Mouse (Mus musculus) heart, embryonic 14.5 days (tissue): ENCODE measurements around the gene Txn1. TPM values are rescaled to one million over a fixed set of nuclear protein-coding genes. Genes with fewer than 3 reads are reported as not detected.

Experiments used
- ATAC-seq: fragments of 200-750 bp; cut with Nextera tagmentation; 2 replicates; pipeline ENCODE4 v1.8.0; 2017; ENCODE audit warnings: low read depth, moderate TSS enrichment; ENCODE audit not compliant: insufficient number of reproducible peaks, insufficient read depth, low FRiP score
- H3K27ac ChIP-seq, 2 experiments: fragments of 200-500 bp in 1 of 2; fragments of 300-500 bp in 1 of 2; sonication (generic) in 1 of 2; replicated peaks in 1 of 2; 2 replicates each; pipeline ENCODE4 v1.5.1; 2012 to 2014; ENCODE audit warnings: low read depth in 2 of 2, low read length in 2 of 2, control low read depth in 1 of 2, mild to moderate bottlenecking in 1 of 2, mixed read lengths in 1 of 2; ENCODE audit not compliant: control insufficient read depth in 1 of 2, insufficient read depth in 1 of 2
- H3K27me3 ChIP-seq: fragments of 300-500 bp; sonication (generic); 2 replicates; pipeline ENCODE4 v1.6.1; 2014; ENCODE audit warnings: mild to moderate bottlenecking, low read length, control low read depth; ENCODE audit not compliant: control insufficient read depth, insufficient read depth
- H3K36me3 ChIP-seq: fragments of 300-500 bp; sonication (generic); 2 replicates; pipeline ENCODE4 v1.6.1; 2014; ENCODE audit warnings: mild to moderate bottlenecking, control low read depth, low read length, mixed read lengths; ENCODE audit not compliant: control insufficient read depth, insufficient read depth
- H3K4me1 ChIP-seq, 2 experiments: fragments of 200-500 bp in 1 of 2; fragments of 300-500 bp in 1 of 2; sonication (generic) in 1 of 2; 2 replicates each; pipeline ENCODE4 v1.6.1; 2012 to 2014; ENCODE audit warnings: low read length in 2 of 2, control low read depth in 1 of 2, mixed read lengths in 1 of 2; ENCODE audit not compliant: control insufficient read depth in 2 of 2, insufficient read depth in 2 of 2
- H3K4me2 ChIP-seq: fragments of 300-500 bp; sonication (generic); 2 replicates; pipeline ENCODE4 v1.6.1; 2014; ENCODE audit warnings: mild to moderate bottlenecking, low read length
- H3K4me3 ChIP-seq, 2 experiments: fragments of 200-500 bp in 1 of 2; fragments of 300-500 bp in 1 of 2; sonication (generic) in 1 of 2; 2 replicates each; pipeline ENCODE4 v1.5.1; 2012 to 2014; ENCODE audit warnings: low read length in 2 of 2, mild to moderate bottlenecking in 2 of 2, control low read depth in 1 of 2, low read depth in 1 of 2, moderate library complexity in 1 of 2; ENCODE audit not compliant: control insufficient read depth in 1 of 2, insufficient read depth in 1 of 2
- H3K9ac ChIP-seq: fragments of 300-500 bp; sonication (generic); 2 replicates; pipeline ENCODE4 v1.6.1; 2014; ENCODE audit warnings: mild to moderate bottlenecking, low read length
- H3K9me3 ChIP-seq: fragments of 300-500 bp; sonication (generic); 2 replicates; pipeline ENCODE4 v1.6.1; 2016; ENCODE audit warnings: low read length, control low read depth; ENCODE audit not compliant: control insufficient read depth
- WGBS: fragments of 180-500 bp; shearing (Covaris S2); extraction: QIAGEN DNeasy Blood & Tissue Kit; methylation state at CpG from one replicate; pipeline ENCODE4 v1.1.7; 2014; 5-methylcytosine and 5-hydroxymethylcytosine counted together
- polyA plus RNA-seq: library from polyadenylated mRNA; unstranded; fragments of >200 nt; fragmentation: Nextera tagmentation; extraction: Ambion mirVana; gene quantifications from 2 replicates; pipeline ENCODE4 v1.2.1, GENCODE M21; 2014

Gene Txn1
- polyA plus RNA-seq, 1 experiment from 2014 or later: 325 TPM

GRCm38 (mm10) chr4:57954580-57954979, 1.6 kb downstream of the Txn1 start:
- Histone ChIP-seq H3K27me3 (no peaks in the 10 kb centered on the region), H3K9me3 (0 out of 2 replicates have a peak, but pooled peaks cover 4% of the 10 kb centered on the region), H3K27ac (no peak overlapping the region), H3K4me3 (peak overlapping the region in 1 of 2 experiments; percentile 87; a peak in 1 of 4 replicates), H3K4me1 (peaks cover 13 to 15% of the 10 kb centered on the region in 2 experiments), H3K9ac (no peak overlapping the region), H3K36me3 (peaks cover 24% of the 10 kb centered on the region), H3K4me2 (peak overlapping the region; percentile 80)
- 78% methylated on average over 6 of the region's 6 CpGs for WGBS
- ATAC-seq: no peak

- Histone ChIP-seq H3K4me1 (peaks cover 13 to 15% of the 10 kb centered on the region in 2 experiments), H3K4me3 (no peak overlapping the region), H3K9ac (no peak overlapping the region), H3K9me3 (0 out of 2 replicates have a peak, but pooled peaks cover 4% of the 10 kb centered on the region), H3K4me2 (no peak overlapping the region), H3K36me3 (peaks cover 31% of the 10 kb centered on the region), H3K27me3 (no peaks in the 10 kb centered on the region), H3K27ac (no peak overlapping the region)
- no peak for ATAC-seq
- 96% methylated on average over 7 of the region's 7 CpGs for WGBS
Observed at GRCm38 (mm10) chr4:57953796-57954195, 2.4 kb downstream of the Txn1 start.

- ATAC-seq: no peak
- 85% methylated on average over 1 of the region's 1 CpGs for WGBS
- Histone ChIP-seq H3K27ac (no peak overlapping the region), H3K4me1 (peaks cover 13 to 15% of the 10 kb centered on the region in 2 experiments), H3K4me3 (no peak overlapping the region), H3K9me3 (0 out of 2 replicates have a peak, but pooled peaks cover 4% of the 10 kb centered on the region), H3K27me3 (no peaks in the 10 kb centered on the region), H3K36me3 (peaks cover 40% of the 10 kb centered on the region), H3K4me2 (no peak overlapping the region), H3K9ac (no peak overlapping the region)
Observed at GRCm38 (mm10) chr4:57952891-57953290, 3.3 kb downstream of the Txn1 start.

GRCm38 (mm10) chr4:57952416-57952815, 3.8 kb downstream of the Txn1 start:
- ATAC-seq: no peak
- WGBS: 98% methylated on average over 3 of the region's 3 CpGs

GRCm38 (mm10) chr4:57949866-57950265, 6.3 kb downstream of the Txn1 start:
- 0 out of 2 replicates have a peak, but pooled peaks cover 4% of the 10 kb centered on the region for H3K9me3 ChIP-seq
- H3K9ac ChIP-seq: no peak overlapping the region
- H3K36me3 ChIP-seq: peaks cover 69% of the 10 kb centered on the region
- H3K27ac ChIP-seq: no peak overlapping the region
- H3K4me2 ChIP-seq: no peak overlapping the region
- H3K4me3 ChIP-seq: no peak overlapping the region
- no peaks in the 10 kb centered on the region for H3K27me3 ChIP-seq
- 87% methylated on average over 6 of the region's 6 CpGs for WGBS
- no peak for ATAC-seq
- H3K4me1 ChIP-seq: peaks cover 3 to 5% of the 10 kb centered on the region in 2 experiments; a peak in 3 of 4 replicates

More at GRCm38 (mm10) chr4:57952416-57952815, 3.8 kb downstream of the Txn1 start:
- Histone ChIP-seq H3K27ac (no peak overlapping the region), H3K4me2 (no peak overlapping the region), H3K36me3 (peaks cover 45% of the 10 kb centered on the region), H3K9ac (no peak overlapping the region), H3K4me3 (no peak overlapping the region), H3K9me3 (0 out of 2 replicates have a peak, but pooled peaks cover 4% of the 10 kb centered on the region), H3K4me1 (peaks cover 11 to 13% of the 10 kb centered on the region in 2 experiments), H3K27me3 (no peaks in the 10 kb centered on the region)

GRCm38 (mm10) chr4:57947476-57947875, 8.7 kb downstream of the Txn1 start:
- Histone ChIP-seq H3K4me3 (no peak overlapping the region), H3K4me2 (no peak overlapping the region), H3K4me1 (no peaks in the 10 kb centered on the region), H3K9ac (no peak overlapping the region), H3K27me3 (no peaks in the 10 kb centered on the region), H3K27ac (no peak overlapping the region), H3K36me3 (peaks cover 93% of the 10 kb centered on the region), H3K9me3 (0 out of 2 replicates have a peak, but pooled peaks cover 4% of the 10 kb centered on the region)
- no peak for ATAC-seq
- 96% methylated on average over 4 of the region's 4 CpGs for WGBS

- WGBS: 80% methylated on average over 10 of the region's 10 CpGs
- Histone ChIP-seq H3K36me3 (peaks cover 95% of the 10 kb centered on the region), H3K4me3 (no peak overlapping the region), H3K4me2 (no peak overlapping the region), H3K4me1 (no peaks in the 10 kb centered on the region), H3K27ac (no peak overlapping the region), H3K9ac (no peak overlapping the region), H3K9me3 (0 out of 2 replicates have a peak, but pooled peaks cover 4% of the 10 kb centered on the region), H3K27me3 (no peaks in the 10 kb centered on the region)
- ATAC-seq: no peak
Observed at GRCm38 (mm10) chr4:57947036-57947435, 9.2 kb downstream of the Txn1 start.

GRCm38 (mm10) chr4:57942892-57943291, 13.3 kb downstream of the Txn1 start:
- no peaks in the 10 kb centered on the region for H3K9me3 ChIP-seq
- no peak overlapping the region for H3K9ac ChIP-seq
- no peak overlapping the region for H3K27ac ChIP-seq
- 82% methylated on average over 2 of the region's 2 CpGs for WGBS
- no peak for ATAC-seq
- no peaks in the 10 kb centered on the region for H3K27me3 ChIP-seq
- no peak overlapping the region for H3K4me2 ChIP-seq
- peaks cover 55% of the 10 kb centered on the region for H3K36me3 ChIP-seq
- H3K4me1 ChIP-seq: no peaks in the 10 kb centered on the region
- H3K4me3 ChIP-seq: no peak overlapping the region
